Mouse (Mus musculus) central nervous system, embryonic 14 days (tissue): ENCODE results near the gene Cep135. TPM values are rescaled to one million over a fixed set of nuclear protein-coding genes. Genes with fewer than 3 reads are reported as not detected.

ENCODE experiments used
- polyA plus RNA-seq: library from polyadenylated mRNA; depleted of rRNA; stranded (reverse); fragments of >200 nt; gene quantifications from 2 replicates; pipeline ENCODE4 v1.2.3, GENCODE M21; 2012; rRNA removed

The Cep135 gene
- 8.0 and 8.5 TPM in 2 replicates for polyA plus RNA-seq

DNA sequence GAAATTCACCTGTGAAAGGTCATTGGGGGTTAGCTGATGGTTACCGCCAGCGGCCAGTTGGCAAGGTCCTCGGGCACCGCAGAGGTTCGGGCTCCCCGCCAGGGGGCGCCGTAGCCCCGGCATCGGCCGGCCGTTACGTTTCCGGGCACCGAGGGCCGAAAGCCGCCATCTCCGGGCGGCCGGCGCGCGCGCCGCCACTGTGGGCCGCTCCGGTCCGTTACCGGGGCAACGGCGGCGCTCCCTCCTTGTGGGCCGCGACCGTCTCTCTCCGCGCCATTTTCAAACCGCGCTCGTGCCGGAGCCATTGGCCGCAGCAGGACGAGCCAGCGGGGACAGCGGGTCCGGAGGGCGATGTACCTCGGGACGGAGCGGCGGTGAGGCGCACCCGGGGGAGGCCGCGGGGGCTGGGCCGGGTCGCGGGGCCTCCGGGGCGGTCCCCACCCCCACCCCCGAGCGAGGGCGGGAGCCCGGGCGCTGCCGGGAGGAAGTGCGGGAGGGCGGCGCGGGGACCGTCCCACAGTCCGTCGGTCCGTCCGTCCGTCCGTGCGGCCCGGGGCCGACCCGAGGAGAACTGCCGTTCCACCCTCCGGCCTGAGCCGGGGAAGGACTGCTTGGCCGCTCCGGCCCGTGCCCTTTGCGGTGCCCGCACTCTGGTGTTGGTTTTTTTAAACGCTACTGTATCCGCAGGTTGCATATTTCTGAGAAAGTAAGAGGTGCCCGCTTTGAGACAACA lies at the start of gene Cep135:
Gene Cep135 (plus strand): TSS at position 148 of the 733 bp plus-strand sequence.

DNA sequence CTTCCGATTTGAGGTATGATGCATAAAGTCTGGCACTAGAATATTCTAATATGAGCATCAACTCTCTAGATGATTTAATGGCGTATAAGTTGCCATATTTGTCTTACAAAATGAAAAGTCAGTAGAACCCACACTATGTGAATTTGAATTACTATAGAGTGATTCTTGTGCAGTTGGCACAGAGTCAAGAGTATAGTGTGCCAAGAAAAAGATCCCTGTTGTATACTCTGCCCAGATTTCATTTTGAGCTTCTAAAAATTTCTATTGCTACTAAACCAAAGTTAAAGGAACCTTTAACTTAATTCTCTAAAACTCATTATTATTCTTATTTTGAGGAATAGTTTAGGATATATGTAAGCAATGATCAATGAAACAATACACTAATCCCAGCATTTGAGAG lies 67.7 kb downstream of the Cep135 start, which contains the start of gene C530008M17Rik:
Gene C530008M17Rik (plus strand): TSS at position 301 of the 400 bp plus-strand sequence.

Other genes with a start within 250 kb of the Cep135 start
- 0.14 and 0.15 TPM in 2 replicates for gene Nmu, start 224.9 kb upstream of the Cep135 start, polyA plus RNA-seq
- 0.09 and 0.86 TPM in 2 replicates for gene Gm7271, start 104.7 kb upstream of the Cep135 start, polyA plus RNA-seq
- 97.3 and 115 TPM in 2 replicates for gene Exoc1, start 59.4 kb upstream of the Cep135 start, polyA plus RNA-seq
- gene C530008M17Rik, start 67.8 kb downstream of the Cep135 start, polyA plus RNA-seq, result 95.3 and 109 TPM in 2 replicates